Mouse (Mus musculus) midbrain, embryonic 10.5 days (tissue): Measurements from ENCODE around the gene Gm13305. TPM values are rescaled to one million over a fixed set of nuclear protein-coding genes. Genes with fewer than 3 reads are reported as not detected.
"Not testable (repeated sequence)": the region's sequence is repeated elsewhere in the genome, so short reads cannot be mapped to it uniquely, and the experiment has no call there.

Experiments
- DNase-seq: peaks from one replicate; pipeline ENCODE4 v3.0.0-alpha.2; 2017; ENCODE audit warnings: low spot score
- H3K27ac ChIP-seq: fragments of 300-500 bp; sonication (generic); replicated peaks from 2 replicates; pipeline ENCODE4 v1.5.1; 2016; ENCODE audit warnings: mild to moderate bottlenecking
- H3K27me3 ChIP-seq: fragments of 300-500 bp; sonication (generic); 2 replicates; pipeline ENCODE4 v1.6.1; 2016; ENCODE audit warnings: low read depth, mild to moderate bottlenecking; ENCODE audit not compliant: poor library complexity, severe bottlenecking
- H3K36me3 ChIP-seq: fragments of 300-500 bp; sonication (generic); 2 replicates; pipeline ENCODE4 v1.6.1; 2016; ENCODE audit warnings: mild to moderate bottlenecking, moderate library complexity
- H3K4me1 ChIP-seq: fragments of 300-500 bp; sonication (generic); 2 replicates; pipeline ENCODE4 v1.6.1; 2016
- H3K4me3 ChIP-seq: fragments of 300-500 bp; sonication (generic); 2 replicates; pipeline ENCODE4 v1.5.1; 2016; ENCODE audit warnings: mild to moderate bottlenecking, moderate library complexity
- H3K9me3 ChIP-seq: fragments of 300-500 bp; sonication (generic); replicated peaks from 2 replicates; pipeline ENCODE4 v1.6.1; 2016; ENCODE audit warnings: mild to moderate bottlenecking
- WGBS: fragments of 180-500 bp; shearing (Covaris S2); methylation state at CpG from one replicate; pipeline ENCODE4 v1.1.7; 2016; 5-methylcytosine and 5-hydroxymethylcytosine counted together
- polyA plus RNA-seq: library from polyadenylated mRNA; unstranded; fragments of >200 nt; fragmentation: Nextera tagmentation; extraction: Ambion mirVana; gene quantifications from 2 replicates; pipeline ENCODE4 v1.2.1, GENCODE M21; 2016

Gm13305 gene
- not detected in 2 replicates for polyA plus RNA-seq

GRCm38 (mm10) chr4:42168503-42168902 lies at the start of gene Gm13305:
TSS of gene Gm13305 (minus strand) at chr4:42168603.
- H3K36me3 ChIP-seq, H3K4me1 ChIP-seq, H3K4me3 ChIP-seq, H3K9me3 ChIP-seq, H3K27me3 ChIP-seq, DNase-seq, H3K27ac ChIP-seq: not testable (repeated sequence)
- WGBS: no CpG with 5 or more reads among the region's 7 CpGs

- not testable (repeated sequence) for H3K4me3 ChIP-seq, H3K9me3 ChIP-seq, DNase-seq, H3K36me3 ChIP-seq, H3K27ac ChIP-seq, H3K27me3 ChIP-seq, H3K4me1 ChIP-seq
- no CpG with 5 or more reads among the region's 25 CpGs for WGBS
Observed at GRCm38 (mm10) chr4:42184980-42185372, 16.6 kb upstream of the Gm13305 start.

- H3K27ac ChIP-seq, H3K9me3 ChIP-seq, H3K4me1 ChIP-seq, H3K36me3 ChIP-seq, DNase-seq, H3K4me3 ChIP-seq, H3K27me3 ChIP-seq: not testable (repeated sequence)
- WGBS: no CpG with 5 or more reads among the region's 58 CpGs
Observed at GRCm38 (mm10) chr4:42184324-42184979, 16.0 kb upstream of the Gm13305 start.

- not testable (repeated sequence) for H3K9me3 ChIP-seq, H3K4me1 ChIP-seq, DNase-seq, H3K4me3 ChIP-seq, H3K27me3 ChIP-seq, H3K36me3 ChIP-seq, H3K27ac ChIP-seq
- WGBS: no CpG with 5 or more reads among the region's 31 CpGs
Observed at GRCm38 (mm10) chr4:42183234-42184197, 15.1 kb upstream of the Gm13305 start.

GRCm38 (mm10) chr4:42178243-42178642 lies 9.8 kb upstream of the Gm13305 start:
- DNase-seq, H3K4me1 ChIP-seq, H3K9me3 ChIP-seq, H3K27me3 ChIP-seq, H3K4me3 ChIP-seq, H3K36me3 ChIP-seq, H3K27ac ChIP-seq: not testable (repeated sequence)
- WGBS: no CpG with 5 or more reads among the region's 4 CpGs

GRCm38 (mm10) chr4:42153136-42153535 lies 15.3 kb downstream of the Gm13305 start, which contains the start of gene Gm13306:
TSS of gene Gm13306 (plus strand) at chr4:42153436.
- not testable (repeated sequence) for H3K4me3 ChIP-seq, H3K27me3 ChIP-seq, DNase-seq, H3K27ac ChIP-seq, H3K4me1 ChIP-seq, H3K36me3 ChIP-seq, H3K9me3 ChIP-seq
- WGBS: no CpG with 5 or more reads among the region's 9 CpGs

GRCm38 (mm10) chr4:42114517-42114916 lies 53.9 kb downstream of the Gm13305 start, which contains the start of gene Gm13304:
TSS of gene Gm13304 (plus strand) at chr4:42114817.
- H3K9me3 ChIP-seq, DNase-seq, H3K27me3 ChIP-seq, H3K4me1 ChIP-seq, H3K36me3 ChIP-seq, H3K27ac ChIP-seq, H3K4me3 ChIP-seq: not testable (repeated sequence)
- no CpG with 5 or more reads among the region's 5 CpGs for WGBS

Other genes with a start within 250 kb of the Gm13305 start
- 1.9 and 3.4 TPM in 2 replicates for gene Gm20878, start 227.0 kb downstream of the Gm13305 start, polyA plus RNA-seq
- gene Fam205a4, start 202.5 kb downstream of the Gm13305 start, polyA plus RNA-seq: 0.10 TPM in 1 of 2 replicates, not detected in the other
- gene Gm21093, start 133.9 kb downstream of the Gm13305 start, polyA plus RNA-seq: 0.31 TPM in 1 of 2 replicates, not detected in the other
- gene Gm3893, start 77.4 kb downstream of the Gm13305 start, polyA plus RNA-seq: not detected in 2 replicates
- not detected in 2 replicates for gene Gm13304, start 53.8 kb downstream of the Gm13305 start, polyA plus RNA-seq
- gene Gm13306, start 15.2 kb downstream of the Gm13305 start, polyA plus RNA-seq: not detected in 2 replicates
- not detected in 2 replicates for gene Gm10600, start 72.0 kb upstream of the Gm13305 start, polyA plus RNA-seq
- not detected in 2 replicates for gene Ccl21b, start 87.2 kb upstream of the Gm13305 start, polyA plus RNA-seq
- gene Gm21953, start 125.7 kb upstream of the Gm13305 start, polyA plus RNA-seq: not detected in 2 replicates
- gene Fam205a3, start 149.7 kb upstream of the Gm13305 start, polyA plus RNA-seq: not detected in 2 replicates